Mouse (Mus musculus) midbrain, embryonic 11.5 days (tissue): ENCODE measurements around the gene Cd300lg. TPM values are rescaled to one million over a fixed set of nuclear protein-coding genes. Genes with fewer than 3 reads are reported as not detected.
A peak's percentile ranks its signal among the peaks of the same experiment; 100 is the strongest.

Experiments
- ATAC-seq: fragments of 200-750 bp; cut with Nextera tagmentation; 2 replicates; pipeline ENCODE4 v1.8.0; 2017; ENCODE audit warnings: moderate TSS enrichment, moderate library complexity; ENCODE audit not compliant: low FRiP score
- DNase-seq: peaks from one replicate; pipeline ENCODE4 v3.0.0; 2015; ENCODE audit warnings: low spot score; ENCODE audit errors: missing footprints
- H3K27ac ChIP-seq: fragments of 300-500 bp; sonication (generic); 2 replicates; pipeline ENCODE4 v1.5.1; 2014; ENCODE audit warnings: low read depth, low read length
- H3K27me3 ChIP-seq: fragments of 300-500 bp; sonication (generic); 2 replicates; pipeline ENCODE4 v1.6.1; 2014; ENCODE audit warnings: mild to moderate bottlenecking, low read length, moderate library complexity, mixed read lengths; ENCODE audit not compliant: control insufficient read depth, insufficient read depth
- H3K36me3 ChIP-seq: fragments of 300-500 bp; sonication (generic); 2 replicates; pipeline ENCODE4 v1.6.1; 2014; ENCODE audit warnings: mild to moderate bottlenecking, low read length, moderate library complexity, mixed read lengths; ENCODE audit not compliant: control insufficient read depth, insufficient read depth
- H3K4me1 ChIP-seq: fragments of 300-500 bp; sonication (generic); 2 replicates; pipeline ENCODE4 v1.6.1; 2014; ENCODE audit warnings: low read length; ENCODE audit not compliant: control insufficient read depth, insufficient read depth
- H3K4me2 ChIP-seq: fragments of 300-500 bp; sonication (generic); 2 replicates; pipeline ENCODE4 v1.6.1; 2014; ENCODE audit warnings: mild to moderate bottlenecking, moderate library complexity
- H3K4me3 ChIP-seq: fragments of 300-500 bp; sonication (generic); 2 replicates; pipeline ENCODE4 v1.5.1; 2014; ENCODE audit warnings: low read depth, low read length
- H3K9ac ChIP-seq: fragments of 300-500 bp; sonication (generic); 2 replicates; pipeline ENCODE4 v1.6.1; 2014; ENCODE audit warnings: low read length
- H3K9me3 ChIP-seq: fragments of 300-500 bp; sonication (generic); 2 replicates; pipeline ENCODE4 v1.6.1; 2016; ENCODE audit warnings: low read length; ENCODE audit not compliant: control insufficient read depth
- WGBS: fragments of 180-500 bp; shearing (Covaris S2); extraction: QIAGEN DNeasy Blood & Tissue Kit; methylation state at CpG from one replicate; pipeline ENCODE4 v1.1.7; 2014; 5-methylcytosine and 5-hydroxymethylcytosine counted together
- polyA plus RNA-seq: library from polyadenylated mRNA; unstranded; fragments of >200 nt; fragmentation: Nextera tagmentation; extraction: Ambion mirVana; gene quantifications from 2 replicates; pipeline ENCODE4 v1.2.1, GENCODE M21; 2014

Gene Cd300lg
- polyA plus RNA-seq, 1 experiment from 2014 or later: 0.11 TPM

DNA sequence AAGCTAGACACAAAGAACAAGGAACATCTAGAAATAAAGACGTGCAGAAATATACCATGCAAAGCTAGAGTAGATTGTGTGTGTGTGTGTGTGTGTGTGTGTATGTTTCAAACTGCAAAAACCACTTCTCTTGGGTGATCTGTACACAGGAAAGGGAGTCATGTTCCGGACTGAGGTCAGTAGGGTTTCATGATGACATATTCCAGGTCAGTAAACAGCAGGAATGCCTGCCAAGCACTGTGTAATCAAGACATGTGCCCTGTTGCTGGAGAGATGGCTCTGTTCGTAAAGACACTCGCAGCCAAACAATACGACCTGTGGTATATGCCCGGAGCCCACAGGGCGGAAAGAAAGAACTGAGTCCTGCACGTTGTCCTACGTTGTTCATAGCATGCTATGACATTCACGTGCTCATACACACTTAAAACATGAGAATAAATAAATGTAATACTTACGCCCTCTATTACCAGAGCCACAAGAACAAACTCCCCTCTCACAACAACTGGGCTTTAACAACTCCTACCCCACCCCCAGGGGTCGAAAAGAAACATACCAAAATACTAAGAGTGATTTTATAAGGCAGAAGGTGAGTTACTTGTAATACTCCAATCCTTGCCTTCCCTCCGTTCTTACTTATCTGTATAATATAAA is 1.7 kb upstream of the Cd300lg start:
- Histone ChIP-seq H3K4me1 (no peaks in the 10 kb centered on the region), H3K36me3 (no peaks in the 10 kb centered on the region), H3K9ac (no peak overlapping the region), H3K27ac (no peak overlapping the region), H3K4me3 (no peak overlapping the region), H3K4me2 (no peak overlapping the region), H3K27me3 (no peaks in the 10 kb centered on the region), H3K9me3 (no peaks in the 10 kb centered on the region)
- 69% methylated on average over 13 of the region's 13 CpGs for WGBS
- ATAC-seq (no peak), DNase-seq (peak; percentile 85)

DNA sequence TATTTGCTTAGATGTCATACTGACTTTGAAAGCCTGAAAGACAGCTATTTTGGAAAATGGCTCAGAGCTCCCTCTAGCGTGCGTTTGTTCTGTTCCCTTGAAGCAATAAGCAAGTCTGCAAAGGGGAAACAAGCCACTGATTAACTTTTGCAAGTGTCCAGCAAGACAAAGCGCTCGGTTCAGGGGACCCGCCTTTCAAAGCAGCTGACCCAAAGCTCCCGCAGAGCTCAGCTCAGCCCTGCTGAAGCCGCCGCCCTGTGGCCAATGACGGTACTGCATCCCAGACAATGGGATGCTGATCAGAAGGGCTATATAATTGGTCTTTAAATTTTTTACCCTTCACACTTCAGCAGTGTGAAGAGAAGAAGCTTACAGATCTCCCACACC is 1.2 kb upstream of the Cd300lg start:
- H3K27ac ChIP-seq: no peak overlapping the region
- no peaks in the 10 kb centered on the region for H3K27me3 ChIP-seq
- no peaks in the 10 kb centered on the region for H3K4me1 ChIP-seq
- ATAC-seq: peak; percentile 70; the same call in 1 of the 2 replicates
- H3K4me2 ChIP-seq: no peak overlapping the region
- DNase-seq: peak; percentile 99
- no peak overlapping the region for H3K9ac ChIP-seq
- WGBS: under 1% methylated on average over 9 of the region's 9 CpGs
- no peaks in the 10 kb centered on the region for H3K36me3 ChIP-seq
- H3K4me3 ChIP-seq: no peak overlapping the region
- H3K9me3 ChIP-seq: no peaks in the 10 kb centered on the region

DNA sequence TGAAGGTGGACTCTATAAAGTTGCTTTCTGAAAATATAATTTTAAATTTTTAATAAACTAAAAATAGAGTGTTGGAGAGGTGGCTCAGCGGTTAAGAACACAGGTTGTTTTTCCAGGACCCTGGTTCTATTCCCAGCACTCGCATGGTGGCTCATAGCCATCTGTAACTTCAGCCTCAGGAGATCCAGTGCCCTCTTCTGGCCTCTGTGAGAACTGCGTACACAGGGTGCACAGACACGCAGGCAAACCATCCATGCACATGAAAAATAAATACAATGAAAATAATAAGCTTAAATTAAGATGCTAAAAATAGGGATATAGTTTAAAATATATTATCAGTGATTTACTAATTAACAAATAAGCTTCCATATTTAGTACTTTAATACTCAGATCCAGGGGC is 663 bp upstream of the Cd300lg start:
- Histone ChIP-seq H3K27me3 (no peaks in the 10 kb centered on the region), H3K4me3 (no peak overlapping the region), H3K9ac (no peak overlapping the region), H3K36me3 (no peaks in the 10 kb centered on the region), H3K27ac (no peak overlapping the region), H3K9me3 (0 out of 2 replicates have a peak, but pooled peaks cover 2% of the 10 kb centered on the region), H3K4me1 (no peaks in the 10 kb centered on the region), H3K4me2 (no peak overlapping the region)
- DNase-seq: no peak
- WGBS: 75% methylated on average over 4 of the region's 4 CpGs
- ATAC-seq: no peak

DNA sequence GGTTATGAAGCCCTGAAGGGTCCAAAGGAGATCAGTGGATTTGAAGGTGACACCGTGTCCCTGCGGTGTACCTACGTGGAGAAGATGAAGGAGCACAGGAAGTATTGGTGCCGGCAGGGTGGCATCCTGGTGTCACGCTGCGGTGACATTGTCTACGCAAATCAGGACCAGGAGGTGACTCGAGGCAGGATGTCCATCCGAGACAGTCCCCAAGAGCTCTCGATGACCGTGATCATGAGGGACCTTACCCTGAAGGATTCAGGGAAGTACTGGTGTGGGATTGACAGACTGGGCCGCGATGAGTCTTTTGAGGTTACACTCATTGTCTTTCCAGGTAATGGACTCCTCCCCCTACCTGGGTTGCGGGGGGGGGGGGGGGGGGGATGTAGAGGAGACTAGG is 1.7 kb downstream of the Cd300lg start:
- no peak overlapping the region for H3K4me2 ChIP-seq
- H3K4me3 ChIP-seq: no peak overlapping the region
- H3K9ac ChIP-seq: no peak overlapping the region
- 0 out of 2 replicates have a peak, but pooled peaks cover 8% of the 10 kb centered on the region for H3K9me3 ChIP-seq
- H3K27me3 ChIP-seq: no peaks in the 10 kb centered on the region
- ATAC-seq (no peak), DNase-seq (no peak)
- no peaks in the 10 kb centered on the region for H3K4me1 ChIP-seq
- no peaks in the 10 kb centered on the region for H3K36me3 ChIP-seq
- H3K27ac ChIP-seq: no peak overlapping the region
- WGBS: 95% methylated on average over 13 of the region's 14 CpGs

DNA sequence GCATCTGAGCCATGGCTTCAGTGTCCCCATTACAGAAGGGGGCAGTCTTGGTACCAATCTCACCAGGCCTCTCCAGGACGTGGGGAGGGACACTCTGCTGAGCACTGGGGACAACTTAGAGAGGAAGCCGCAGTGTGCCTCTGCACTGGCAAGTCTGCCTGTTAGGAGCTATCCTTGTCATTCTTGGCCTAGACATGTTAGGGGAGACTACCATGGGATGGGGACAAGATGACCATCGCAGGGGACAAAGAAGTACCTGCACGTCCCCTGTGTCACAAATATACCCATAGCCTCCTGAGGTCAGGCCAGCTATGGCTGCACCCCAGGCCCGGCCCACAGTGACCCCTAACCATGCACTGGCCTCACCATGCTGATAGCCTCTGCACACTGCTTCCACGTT is 2.1 kb downstream of the Cd300lg start:
- 0 out of 2 replicates have a peak, but pooled peaks cover 8% of the 10 kb centered on the region for H3K9me3 ChIP-seq
- 89% methylated on average over 6 of the region's 6 CpGs for WGBS
- H3K27ac ChIP-seq: no peak overlapping the region
- H3K27me3 ChIP-seq: no peaks in the 10 kb centered on the region
- no peak for DNase-seq
- no peak for ATAC-seq
- no peak overlapping the region for H3K9ac ChIP-seq
- no peaks in the 10 kb centered on the region for H3K36me3 ChIP-seq
- H3K4me1 ChIP-seq: no peaks in the 10 kb centered on the region
- no peak overlapping the region for H3K4me2 ChIP-seq
- no peak overlapping the region for H3K4me3 ChIP-seq

DNA sequence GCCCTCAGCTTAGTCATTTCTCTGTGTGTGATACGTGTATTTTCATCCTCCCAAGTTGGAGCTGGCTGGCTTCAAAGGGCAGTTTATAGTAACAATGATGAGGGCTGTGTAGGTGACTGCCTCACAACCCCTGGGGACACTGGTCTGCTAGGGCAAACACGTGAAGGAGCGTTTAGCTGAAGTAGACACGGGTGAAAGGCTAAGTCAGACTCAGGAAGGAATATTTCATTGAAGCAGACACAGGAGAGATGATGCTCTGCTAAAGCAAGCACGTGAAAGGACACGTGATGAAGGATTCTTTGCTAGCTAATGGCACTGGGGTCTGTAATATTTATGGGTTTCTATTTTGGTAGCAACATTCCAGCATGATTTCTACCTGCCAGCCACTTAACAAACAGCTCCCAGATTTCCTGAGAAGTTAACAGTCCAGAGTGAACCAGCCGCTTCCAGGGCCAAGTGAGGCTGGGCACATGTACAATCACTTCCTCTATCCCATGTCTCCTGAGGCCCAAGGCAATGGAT is 3.4 kb downstream of the Cd300lg start:
- Histone ChIP-seq H3K9ac (no peak overlapping the region), H3K27me3 (no peaks in the 10 kb centered on the region), H3K4me1 (no peaks in the 10 kb centered on the region), H3K4me2 (no peak overlapping the region), H3K36me3 (no peaks in the 10 kb centered on the region), H3K27ac (no peak overlapping the region), H3K9me3 (0 out of 2 replicates have a peak, but pooled peaks cover 8% of the 10 kb centered on the region), H3K4me3 (no peak overlapping the region)
- DNase-seq (no peak), ATAC-seq (no peak)
- 90% methylated on average over 7 of the region's 7 CpGs for WGBS

DNA sequence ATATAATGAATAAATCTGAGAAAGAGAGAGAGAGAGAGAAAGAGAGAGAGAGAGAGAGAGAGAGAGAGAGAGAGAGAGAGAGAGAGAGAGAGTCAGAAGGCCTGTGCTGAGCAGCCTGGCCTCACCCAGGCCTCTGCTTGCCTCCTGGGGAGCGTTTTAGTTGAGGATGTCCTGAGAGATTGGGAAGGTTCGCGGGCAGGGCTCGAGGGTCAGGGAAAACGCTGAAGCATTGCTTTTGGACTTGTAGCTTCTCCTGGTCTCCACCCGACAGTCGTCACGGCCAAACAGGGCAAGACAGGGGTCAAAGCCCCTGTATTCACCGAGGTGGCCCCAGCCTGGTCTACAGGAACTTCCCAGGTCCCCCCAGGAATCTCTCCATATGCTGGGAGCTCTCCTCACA is 5.3 kb downstream of the Cd300lg start:
- no peaks in the 10 kb centered on the region for H3K4me1 ChIP-seq
- H3K27me3 ChIP-seq: no peaks in the 10 kb centered on the region
- H3K4me3 ChIP-seq: no peak overlapping the region
- H3K9me3 ChIP-seq: 0 out of 2 replicates have a peak, but pooled peaks cover 8% of the 10 kb centered on the region
- H3K36me3 ChIP-seq: no peaks in the 10 kb centered on the region
- H3K27ac ChIP-seq: no peak overlapping the region
- DNase-seq: peak; percentile 10
- no peak for ATAC-seq
- no peak overlapping the region for H3K4me2 ChIP-seq
- no peak overlapping the region for H3K9ac ChIP-seq
- WGBS: 82% methylated on average over 9 of the region's 9 CpGs

DNA sequence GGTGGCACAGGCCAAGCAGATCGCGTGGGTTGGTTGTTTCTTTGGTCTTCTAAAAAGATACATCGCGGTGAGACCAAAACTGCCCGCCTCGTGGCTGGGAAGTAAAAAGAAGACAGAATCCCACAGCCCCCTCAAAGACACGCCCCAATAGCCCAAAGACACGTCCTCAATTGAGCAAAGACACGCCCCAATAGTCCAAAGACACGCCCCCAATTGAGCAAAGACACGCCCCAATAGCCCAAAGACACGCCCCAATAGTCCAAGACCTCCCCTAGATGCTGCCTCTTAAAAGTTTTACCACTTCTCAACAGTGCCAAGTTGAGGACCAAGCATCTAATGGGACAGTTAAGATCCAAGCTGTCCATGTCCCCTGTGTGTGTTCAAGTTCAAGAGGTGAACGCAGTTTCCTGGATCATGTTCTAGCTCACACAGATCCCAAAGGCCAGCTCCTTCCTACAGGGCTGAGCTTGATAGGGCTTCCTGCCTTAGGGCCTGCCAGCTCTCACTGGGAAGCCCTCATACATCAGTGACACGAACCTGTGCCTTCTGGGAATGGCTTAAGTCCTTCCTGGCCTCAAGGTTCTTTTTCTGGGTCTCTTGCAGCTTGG is 8.7 kb downstream of the Cd300lg start:
- Histone ChIP-seq H3K27me3 (no peaks in the 10 kb centered on the region), H3K27ac (no peak overlapping the region), H3K36me3 (no peaks in the 10 kb centered on the region), H3K4me2 (no peak overlapping the region), H3K4me1 (no peaks in the 10 kb centered on the region), H3K4me3 (no peak overlapping the region), H3K9ac (no peak overlapping the region), H3K9me3 (0 out of 2 replicates have a peak, but pooled peaks cover 8% of the 10 kb centered on the region)
- no peak for DNase-seq
- no peak for ATAC-seq
- WGBS: 53% methylated on average over 14 of the region's 14 CpGs

DNA sequence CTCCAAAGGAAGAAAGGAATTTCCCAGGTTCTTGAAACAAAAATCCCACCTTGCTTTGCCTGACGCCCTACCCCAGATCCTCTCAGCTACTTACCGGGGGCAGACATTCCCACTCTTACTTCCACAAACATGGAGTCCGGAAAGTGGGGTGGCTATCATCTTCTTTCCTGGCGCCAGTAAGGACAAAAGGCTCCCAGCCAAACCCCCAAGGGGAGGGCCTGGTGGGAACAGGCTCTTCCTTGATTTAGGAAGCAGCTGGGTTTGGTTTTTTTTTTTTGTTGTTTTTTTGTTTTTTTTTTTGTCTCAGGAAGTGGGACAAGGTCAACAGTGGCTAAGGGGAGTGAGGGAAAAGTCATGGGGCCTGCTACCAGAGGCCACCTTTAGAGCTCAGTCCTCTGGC is 10.2 kb downstream of the Cd300lg start:
- no peaks in the 10 kb centered on the region for H3K36me3 ChIP-seq
- H3K4me1 ChIP-seq: no peaks in the 10 kb centered on the region
- no peaks in the 10 kb centered on the region for H3K27me3 ChIP-seq
- WGBS: 68% methylated on average over 4 of the region's 4 CpGs
- no peak overlapping the region for H3K9ac ChIP-seq
- ATAC-seq (no peak), DNase-seq (no peak)
- H3K9me3 ChIP-seq: no peaks in the 10 kb centered on the region
- H3K4me3 ChIP-seq: no peak overlapping the region
- H3K27ac ChIP-seq: no peak overlapping the region
- no peak overlapping the region for H3K4me2 ChIP-seq
